Mouse (Mus musculus) cerebellum, adult 2 months (tissue): ENCODE measurements around the gene Hoxb8.

Experiments
- CTCF ChIP-seq: fragments of 200-500 bp; IDR thresholded peaks from 2 replicates; pipeline ENCODE4 v1.5.1; 2011; ENCODE audit warnings: low read depth, mild to moderate bottlenecking, control low read depth, low read length, moderate library complexity, borderline replicate concordance; ENCODE audit not compliant: insufficient read depth
- POLR2A ChIP-seq: fragments of 200-500 bp; IDR thresholded peaks from 2 replicates; pipeline ENCODE4 v1.6.1; 2011; ENCODE audit warnings: low read length, control low read depth, borderline replicate concordance; ENCODE audit not compliant: insufficient read depth

DNA sequence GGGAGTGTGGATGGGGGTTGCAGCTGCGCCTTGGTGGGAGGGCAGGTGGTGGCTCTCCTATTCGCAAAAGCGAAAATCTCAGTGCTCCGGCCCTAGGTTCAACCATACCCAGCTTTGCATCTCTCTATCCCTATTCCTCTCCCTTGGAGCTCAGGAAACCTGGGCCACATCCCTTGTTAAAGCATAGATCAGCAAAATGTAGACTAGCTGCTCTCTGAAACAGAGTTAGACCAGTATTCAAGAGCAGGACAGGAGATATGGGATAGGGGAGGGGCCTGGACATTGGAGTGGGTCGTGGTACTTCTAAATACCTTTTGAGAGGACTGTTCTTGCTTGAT, 33.6 kb downstream of the Hoxb8 start:
- no peak for TF ChIP-seq POLR2A
- no peak for TF ChIP-seq CTCF
